In genomic region chr4:34990659-34991058, GRCm38 (mm10) we compare ENCODE assay signal across 28 mouse cellular contexts.
DNase-seq lines count a peak whose midpoint lies in the region; ATAC-seq and TF ChIP-seq lines count a peak whose summit lies in the region.
"Had no signal": no experiment of that assay in that cellular context is flagged by ENCODE, and none has a peak within 500 bp of the region (broad histone marks: within the 10 kb centered on the region; RNA-seq: fewer than 3 reads in every experiment).

No protein-coding gene starts in this region.

- H3K9me3 ChIP-seq in kidney, postnatal 0 days (replicated peaks; ENCODE audit: low read length): no peaks in the 10 kb centered on the region
- no peaks in the 10 kb centered on the region for H3K9me3 ChIP-seq in kidney, embryonic 16.5 days (ENCODE audit: low read length)
- H3K9me3 ChIP-seq in intestine, embryonic 14.5 days (ENCODE audit: control insufficient read depth, low read length): no peaks in the 10 kb centered on the region
- H3K9me3 ChIP-seq: embryonic facial prominence, embryonic 12.5 days; G1E; liver, embryonic 12.5 days; midbrain, embryonic 15.5 days; neural tube, embryonic 13.5 days; stomach, embryonic 15.5 days had no signal

- H3K9ac ChIP-seq in kidney, postnatal 0 days (ENCODE audit: low read depth, low read length): no peak overlapping the region
- no peak overlapping the region for H3K9ac ChIP-seq in kidney, embryonic 16.5 days (replicated peaks; ENCODE audit: low read length)
- H3K9ac ChIP-seq in intestine, embryonic 14.5 days (ENCODE audit: low read length): no peak overlapping the region
- H3K9ac ChIP-seq: embryonic facial prominence, embryonic 12.5 days; hindbrain, embryonic 14.5 days; liver, embryonic 12.5 days; lung, embryonic 14.5 days; midbrain, embryonic 15.5 days; neural tube, embryonic 13.5 days; stomach, embryonic 15.5 days had no signal

- peak; percentile 60; the same call in 1 of the 2 replicates for ATAC-seq in kidney, postnatal 0 days (replicated peaks; ENCODE audit: low FRiP score, low read depth)
- ATAC-seq in kidney, embryonic 16.5 days (ENCODE audit: low FRiP score, low TSS enrichment): no peak
- ATAC-seq in intestine, embryonic 14.5 days (replicated peaks; ENCODE audit: low FRiP score, low TSS enrichment, low read depth): no peak
- ATAC-seq: activated CD4-positive, CD25-positive, alpha-beta regulatory T cell, adult 4 months; inflammation-experienced regulatory T-cells, adult 6 months; liver, embryonic 12.5 days; Patski had no signal

- DNase-seq in kidney, postnatal 0 days (ENCODE audit: low spot score): no peak
- DNase-seq in R1 (ENCODE audit: low read depth, low spot score): peak; percentile 27
- no peak for DNase-seq in intestine, embryonic 14.5 days (ENCODE audit: low spot score)
- DNase-seq in kidney, postnatal 25 days: peak; percentile 48 to 72
- DNase-seq in urinary bladder, adult 18-20 months (ENCODE audit: low spot score in 2 of 2): no peak
- DNase-seq in gastrocnemius, adult 18-20 months (ENCODE audit: low spot score): no peak
- DNase-seq: B cell, adult 2 months; cerebellum, adult 18-20 months; cerebellum, postnatal 14 days; heart, adult 2 months; heart, postnatal 36 days; layer of hippocampus, adult 9-11 months; right cerebral cortex, postnatal 4 days; thymus, postnatal 36 days had no signal

- no peak overlapping the region for H3K27ac ChIP-seq in kidney, postnatal 0 days
- H3K27ac ChIP-seq in kidney, embryonic 16.5 days (ENCODE audit: low read length): no peak overlapping the region
- peak overlapping the region; percentile 1; the same call in 1 of the 2 replicates for H3K27ac ChIP-seq in intestine, embryonic 14.5 days (ENCODE audit: low read depth)
- H3K27ac ChIP-seq: embryonic facial prominence, embryonic 12.5 days; heart, adult 2 months; hindbrain, embryonic 14.5 days; liver, embryonic 12.5 days; neural tube, embryonic 13.5 days; stomach, embryonic 15.5 days had no signal

- no peaks in the 10 kb centered on the region for H3K4me1 ChIP-seq in kidney, postnatal 0 days (replicated peaks; ENCODE audit: insufficient read depth, low read length)
- peaks cover 15% of the 10 kb centered on the region for H3K4me1 ChIP-seq in kidney, embryonic 16.5 days (ENCODE audit: insufficient read depth, low read length)
- peaks cover 38% of the 10 kb centered on the region for H3K4me1 ChIP-seq in intestine, embryonic 14.5 days (replicated peaks; ENCODE audit: control insufficient read depth, insufficient read depth, low read length)

- no peak overlapping the region for H3K4me3 ChIP-seq in kidney, postnatal 0 days (replicated peaks; ENCODE audit: low read depth, low read length)
- no peak overlapping the region for H3K4me3 ChIP-seq in kidney, embryonic 16.5 days (ENCODE audit: low read length)
- H3K4me3 ChIP-seq in intestine, embryonic 14.5 days (ENCODE audit: low read depth, low read length): no peak overlapping the region
- H3K4me3 ChIP-seq: embryonic facial prominence, embryonic 12.5 days; heart, adult 2 months; liver, embryonic 12.5 days; midbrain, embryonic 15.5 days; myocyte; neural tube, embryonic 13.5 days; stomach, embryonic 15.5 days had no signal

- H3K4me2 ChIP-seq in kidney, postnatal 0 days (ENCODE audit: low read length): no peak overlapping the region
- H3K4me2 ChIP-seq in kidney, embryonic 16.5 days (replicated peaks; ENCODE audit: low read depth, low read length): no peak overlapping the region
- no peak overlapping the region for H3K4me2 ChIP-seq in intestine, embryonic 14.5 days (ENCODE audit: low read length)
- H3K4me2 ChIP-seq: embryonic facial prominence, embryonic 12.5 days; hindbrain, embryonic 14.5 days; liver, embryonic 12.5 days; lung, embryonic 14.5 days; midbrain, embryonic 15.5 days; neural tube, embryonic 13.5 days; stomach, embryonic 15.5 days had no signal

- no peaks in the 10 kb centered on the region for H3K27me3 ChIP-seq in kidney, postnatal 0 days (ENCODE audit: insufficient read depth, low read length)
- H3K27me3 ChIP-seq in kidney, embryonic 16.5 days (ENCODE audit: insufficient read depth, low read length): no peaks in the 10 kb centered on the region
- H3K27me3 ChIP-seq in intestine, embryonic 14.5 days (replicated peaks; ENCODE audit: control insufficient read depth, insufficient read depth, low read length): no peaks in the 10 kb centered on the region
- H3K27me3 ChIP-seq: CH12.LX; embryonic facial prominence, embryonic 12.5 days; liver, embryonic 12.5 days; midbrain, embryonic 15.5 days; neural tube, embryonic 13.5 days; Patski; stomach, embryonic 15.5 days had no signal

- no peak for TF ChIP-seq CTCF in kidney, postnatal 0 days (IDR thresholded peaks at IDR 0.05; ENCODE audit: low read depth)

- 64% methylated on average over 9 of the region's 9 CpGs for WGBS in kidney, postnatal 0 days
- 66% methylated on average over 9 of the region's 9 CpGs for WGBS in kidney, embryonic 16.5 days
- WGBS in intestine, embryonic 14.5 days: 60% methylated on average over 9 of the region's 9 CpGs

- H3K36me3 ChIP-seq in kidney, postnatal 0 days (ENCODE audit: insufficient read depth, low read length): no peaks in the 10 kb centered on the region
- H3K36me3 ChIP-seq in kidney, embryonic 16.5 days (ENCODE audit: insufficient read depth, low read length): no peaks in the 10 kb centered on the region
- no peaks in the 10 kb centered on the region for H3K36me3 ChIP-seq in intestine, embryonic 14.5 days (ENCODE audit: control insufficient read depth, insufficient read depth, low read length)
- H3K36me3 ChIP-seq: embryonic facial prominence, embryonic 12.5 days; G1E; liver, embryonic 12.5 days; midbrain, embryonic 15.5 days; neural tube, embryonic 13.5 days; stomach, embryonic 15.5 days had no signal

Comparison
In these comparisons a context has a peak if more than half of its experiments do, and no peak if none do; other contexts are left out.
1. DNase-seq: peak in R1 (single experiment) and kidney, postnatal 25 days (2 of 2); none in kidney, postnatal 0 days (single experiment), intestine, embryonic 14.5 days (single experiment), urinary bladder, adult 18-20 months (0 of 2) and gastrocnemius, adult 18-20 months (single experiment).